Mouse (Mus musculus): Measurements from ENCODE around the gene B4galt5.

Gene B4galt5

DNA sequence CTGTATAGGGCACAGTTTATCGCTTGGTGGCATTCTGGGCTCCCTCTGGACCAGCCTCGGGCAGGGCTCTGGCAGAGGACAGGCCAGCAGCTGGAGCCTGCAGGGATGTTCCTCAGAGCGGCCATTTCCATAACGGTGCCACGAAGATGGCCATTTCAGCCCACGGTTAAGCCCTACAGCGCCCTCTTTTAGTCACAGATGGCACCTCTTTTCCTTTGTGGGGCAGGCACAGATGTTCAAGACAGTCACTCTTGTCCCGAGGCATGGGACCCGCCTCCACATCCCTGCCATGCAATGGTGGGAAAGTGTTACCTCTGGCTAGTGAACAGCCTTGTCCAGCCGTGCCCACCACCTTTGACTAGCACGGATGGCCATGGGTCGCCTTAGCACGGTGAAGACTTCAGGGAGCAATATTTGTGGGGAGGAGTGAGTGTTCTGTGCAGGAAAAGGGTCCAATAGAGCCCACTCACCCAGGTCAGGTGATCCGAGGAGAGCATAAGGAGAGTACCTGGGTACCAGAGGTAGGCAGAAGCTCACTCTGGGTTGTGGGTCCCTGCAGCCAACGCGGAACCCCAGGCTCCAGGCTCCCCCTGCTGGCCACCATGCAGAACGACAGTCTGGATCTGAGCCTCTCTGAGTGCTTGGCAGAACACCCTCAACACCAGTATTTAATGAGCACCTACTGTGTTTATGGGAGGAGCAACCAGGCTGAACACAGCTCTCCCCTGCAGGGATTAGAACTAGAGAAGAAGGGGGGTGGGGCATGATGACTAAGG, 70.0 kb downstream of the B4galt5 start:
- peak; percentile 29 to 63 for DNase-seq (ENCODE audit: low spot score in 2 of 2)

DNA sequence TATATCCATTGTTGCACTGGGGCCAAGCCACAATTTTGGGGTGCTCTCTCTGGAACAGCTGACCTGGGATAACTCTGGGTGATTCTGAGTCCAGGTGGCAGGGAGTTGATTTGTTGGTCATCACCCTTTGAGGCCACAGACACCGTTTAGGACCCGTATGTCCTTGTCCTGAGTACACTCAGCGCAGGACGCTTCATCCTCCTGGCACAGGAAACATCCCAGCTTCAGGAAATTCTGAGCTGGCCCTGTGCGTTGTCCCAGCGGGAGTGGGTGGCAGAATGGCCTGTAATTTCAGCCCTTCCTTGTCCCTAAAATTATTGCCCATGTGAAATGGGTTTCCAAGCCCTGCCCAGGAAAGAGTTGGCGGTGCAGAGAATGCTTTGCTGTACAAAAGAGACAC, 71.0 kb downstream of the B4galt5 start:
- DNase-seq (ENCODE audit: low spot score in 2 of 2), result no peak

- no peak for DNase-seq (ENCODE audit: low spot score in 2 of 2)
Observed at GRCm38 (mm10) chr2:167277026-167277425, 72.0 kb downstream of the B4galt5 start.

- DNase-seq (ENCODE audit: low spot score in 2 of 2), result no peak
Observed at GRCm38 (mm10) chr2:167275856-167276255, 73.1 kb downstream of the B4galt5 start.

GRCm38 (mm10) chr2:167274713-167275465, 74.1 kb downstream of the B4galt5 start:
- DNase-seq (ENCODE audit: low spot score in 2 of 2), result no peak

DNA sequence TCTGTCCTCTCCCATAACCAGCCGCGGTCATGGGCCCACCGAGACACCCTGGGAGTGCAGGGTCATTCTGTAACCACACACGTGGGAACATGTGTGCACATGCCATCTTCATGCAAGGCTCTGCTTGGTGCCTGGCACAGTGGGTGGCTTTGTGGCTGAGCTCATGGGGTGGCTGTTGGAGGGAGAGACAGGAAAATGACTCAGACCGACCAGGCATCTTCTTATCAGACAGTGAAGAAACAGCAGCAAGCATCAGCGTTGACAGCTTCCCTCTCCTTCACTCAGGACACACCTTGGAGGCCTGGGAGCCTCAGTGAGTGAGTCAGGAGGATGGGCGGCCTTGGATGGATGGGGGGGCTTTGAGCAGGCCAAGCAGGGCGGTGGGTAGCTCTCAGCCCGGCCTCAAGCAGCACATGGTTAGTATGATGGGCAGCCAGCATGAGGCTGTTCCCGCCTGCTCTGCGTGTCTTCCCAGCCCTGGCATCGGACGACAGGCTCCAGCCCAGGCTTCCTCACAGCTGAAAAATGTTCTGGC, 75.7 kb downstream of the B4galt5 start:
- DNase-seq (ENCODE audit: low spot score in 2 of 2), result no peak

DNA sequence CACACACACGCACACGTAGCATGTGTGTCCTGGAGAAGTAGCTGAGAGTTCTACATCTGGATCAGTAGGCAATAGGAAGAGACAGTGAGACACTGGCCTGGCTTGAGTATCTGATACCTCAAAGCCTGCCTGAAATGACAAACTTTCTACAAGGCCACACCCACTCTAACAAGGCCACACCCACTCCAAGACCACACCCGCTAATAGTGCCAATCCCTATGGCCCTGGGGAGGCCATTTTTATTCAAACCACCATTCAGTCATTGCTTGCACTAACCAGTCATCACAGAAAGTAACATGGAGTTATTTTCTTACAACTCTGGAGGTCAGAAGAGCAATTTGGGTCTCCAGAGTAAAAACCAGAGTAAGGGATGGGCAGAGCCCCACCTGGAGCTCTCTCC, 76.3 kb downstream of the B4galt5 start:
- DNase-seq (ENCODE audit: low spot score in 2 of 2), result no peak

DNA sequence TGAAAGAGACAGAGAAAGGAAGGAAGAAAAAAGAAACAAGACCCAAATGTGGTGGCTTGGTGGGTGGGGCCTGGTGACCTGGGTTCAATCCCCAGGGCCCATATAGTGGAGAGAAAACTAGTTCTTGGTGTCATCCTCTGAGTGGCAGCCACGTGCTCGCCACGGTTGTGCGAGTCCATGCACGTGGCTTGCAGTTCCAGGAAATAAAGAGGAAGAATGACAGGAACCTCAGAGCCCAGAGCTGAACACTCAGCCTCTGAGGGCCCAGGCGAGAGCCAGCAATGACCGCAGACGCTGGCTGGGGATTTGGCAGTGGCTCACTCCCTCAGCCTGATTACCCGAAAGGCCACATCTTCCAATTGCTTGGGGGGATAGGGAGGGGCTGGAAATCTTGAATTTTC, 77.9 kb downstream of the B4galt5 start:
- DNase-seq (ENCODE audit: low spot score in 2 of 2), result no peak

DNA sequence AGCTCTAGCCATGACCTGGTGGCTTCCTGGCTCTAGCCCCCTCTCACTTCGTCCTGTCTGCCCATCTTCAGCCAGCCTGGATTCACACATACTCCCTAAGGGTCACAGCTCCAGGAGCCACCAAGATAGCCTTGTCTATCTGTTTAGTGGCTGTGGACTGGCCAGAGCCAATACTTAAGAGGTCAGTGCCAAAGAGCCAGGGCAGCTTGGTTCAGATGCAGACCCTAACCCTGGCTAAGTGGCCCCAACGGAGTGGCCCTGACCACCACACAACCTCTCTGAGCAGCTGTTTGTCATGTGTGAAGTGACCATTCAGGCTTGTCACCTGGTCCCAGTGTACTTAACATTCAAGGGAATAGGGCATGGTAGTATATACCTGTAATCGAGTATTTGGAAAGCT, 78.5 kb downstream of the B4galt5 start:
- no peak for DNase-seq (ENCODE audit: low spot score in 2 of 2)

DNA sequence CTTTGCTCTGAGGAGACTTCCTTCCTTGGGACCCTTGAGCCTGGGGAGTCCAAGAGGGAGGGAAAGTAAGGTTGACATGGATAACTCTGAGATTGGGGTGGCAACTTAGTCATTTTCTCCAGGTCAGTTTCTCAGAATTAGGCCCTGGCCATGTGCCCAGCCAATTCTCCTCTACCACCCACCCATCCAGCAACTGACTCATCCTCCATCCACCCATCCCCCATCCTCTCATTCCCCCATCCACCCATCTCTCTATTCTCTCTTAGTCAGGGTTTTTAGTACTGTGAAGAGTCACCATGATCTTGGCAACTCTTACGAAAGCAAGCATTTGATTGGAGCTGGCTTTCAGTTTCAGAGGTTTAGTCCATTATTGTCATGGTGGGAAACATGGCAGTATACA, 80.3 kb downstream of the B4galt5 start:
- DNase-seq (ENCODE audit: low spot score in 2 of 2), result no peak

DNA sequence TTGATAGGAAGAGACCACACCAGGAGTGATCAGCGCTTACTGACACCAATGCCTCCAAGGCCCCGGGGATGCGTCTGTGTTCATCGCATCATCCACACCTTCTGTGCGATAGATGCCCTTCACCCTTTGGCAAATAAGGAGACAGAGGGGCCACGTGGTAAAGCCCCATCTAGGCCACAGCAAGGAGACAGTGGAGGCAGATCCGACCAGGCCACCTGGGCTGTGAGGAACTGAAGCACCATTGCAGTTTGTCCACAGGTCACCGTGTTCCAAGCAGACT, 80.6 kb downstream of the B4galt5 start:
- no peak for DNase-seq (ENCODE audit: low spot score in 2 of 2)

DNA sequence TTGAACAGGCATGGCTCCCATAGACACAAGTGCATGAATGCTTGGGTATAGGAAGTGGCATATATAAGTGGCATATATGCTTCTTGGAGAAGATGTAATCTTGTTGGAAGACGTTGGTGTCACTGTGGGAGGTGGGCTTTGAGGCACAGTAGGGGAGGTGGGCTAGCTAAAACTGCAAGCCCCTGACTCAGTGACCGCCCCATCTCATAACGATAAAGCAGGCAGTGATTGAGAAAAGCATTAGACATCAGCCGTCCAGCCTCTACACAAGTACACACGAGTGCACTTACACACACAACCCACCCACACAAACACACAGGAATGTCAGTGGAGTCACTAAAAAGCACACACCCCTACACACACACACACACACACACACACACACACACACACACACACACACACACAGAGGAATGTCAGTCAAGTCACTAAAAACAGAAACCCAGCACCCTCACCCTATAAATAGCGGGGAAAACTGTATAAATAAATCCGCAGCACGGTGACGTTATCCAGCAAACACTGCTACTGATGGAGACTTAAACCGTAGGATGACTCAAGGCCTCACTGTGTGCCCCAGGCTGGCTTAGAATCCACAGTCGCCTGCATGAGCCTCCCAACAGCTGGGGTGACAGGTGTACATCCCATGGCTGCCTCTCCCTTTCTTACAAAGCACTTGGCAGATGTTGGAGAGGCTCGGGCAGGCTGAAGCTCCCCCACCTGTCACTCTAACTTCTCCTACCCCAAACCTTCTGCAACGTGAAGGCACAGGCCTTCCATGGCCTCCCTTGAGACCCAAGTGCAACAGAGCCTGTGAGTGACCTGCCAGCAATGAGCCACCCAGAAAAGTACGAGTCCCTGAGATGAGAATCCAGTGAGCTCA, 81.2 kb downstream of the B4galt5 start:
- peak; percentile 31 to 35 for DNase-seq (ENCODE audit: low spot score in 2 of 2)

DNA sequence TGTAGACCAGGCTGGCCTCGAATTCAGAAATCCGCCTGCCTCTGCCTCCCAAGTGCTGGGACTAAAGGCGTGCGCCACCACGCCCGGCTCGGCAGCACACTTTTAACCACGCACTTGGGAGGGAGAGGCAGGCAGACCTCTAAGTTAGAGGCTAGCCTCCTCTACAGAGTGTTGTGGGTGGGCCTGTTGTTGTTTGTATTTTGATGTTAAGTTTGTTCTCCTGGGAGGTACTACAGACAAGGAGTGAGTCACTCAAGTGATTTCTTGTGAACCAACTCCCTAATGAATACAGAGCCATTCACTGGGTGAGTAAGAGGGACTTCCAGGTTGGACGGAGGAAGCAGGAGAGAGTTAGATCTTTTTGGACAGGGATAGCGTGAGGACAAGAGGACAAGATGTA, 82.8 kb downstream of the B4galt5 start:
- no peak for DNase-seq (ENCODE audit: low spot score in 2 of 2)

- no peak for DNase-seq (ENCODE audit: low spot score in 2 of 2)
Observed at GRCm38 (mm10) chr2:167265806-167266205, 83.2 kb downstream of the B4galt5 start.

DNA sequence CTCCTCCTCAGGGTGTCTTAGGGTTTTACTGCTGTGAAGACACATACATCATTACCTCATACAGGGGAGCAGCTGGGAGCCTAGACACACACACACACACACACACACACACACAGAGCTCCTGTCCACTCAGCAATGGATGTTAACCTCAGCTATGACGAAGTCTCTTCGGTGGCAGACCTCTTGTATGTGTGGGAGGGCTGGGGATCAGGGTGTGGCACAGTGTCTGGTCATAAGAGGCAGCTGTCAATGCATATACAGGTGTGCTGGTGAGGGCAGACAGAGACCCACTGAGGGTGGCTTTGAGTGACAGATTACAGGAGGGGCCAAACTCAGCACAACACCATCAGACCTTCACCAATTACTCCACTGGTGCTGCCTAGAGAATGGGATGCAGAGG, 84.0 kb downstream of the B4galt5 start:
- DNase-seq (ENCODE audit: low spot score in 2 of 2), result no peak

DNA sequence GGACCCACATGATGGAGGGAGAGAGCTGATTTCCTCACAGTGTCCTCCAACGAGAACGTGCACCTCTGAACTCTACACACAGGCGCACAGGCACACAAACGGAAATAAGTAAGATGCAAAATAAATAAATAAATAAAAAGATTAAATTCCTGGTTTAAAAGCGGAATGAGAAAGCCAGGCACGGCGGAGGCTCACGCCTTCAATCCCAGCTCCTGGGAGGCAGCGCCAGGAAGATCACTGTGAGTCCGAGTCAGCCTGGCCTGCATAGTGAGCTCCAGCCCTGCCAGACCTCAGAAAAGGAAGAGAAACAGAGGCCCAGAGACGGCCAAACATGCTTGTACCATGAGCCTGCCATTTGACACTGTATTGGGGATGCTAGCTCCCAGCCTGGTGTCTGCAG, 85.1 kb downstream of the B4galt5 start:
- DNase-seq (ENCODE audit: low spot score in 2 of 2), result no peak

DNA sequence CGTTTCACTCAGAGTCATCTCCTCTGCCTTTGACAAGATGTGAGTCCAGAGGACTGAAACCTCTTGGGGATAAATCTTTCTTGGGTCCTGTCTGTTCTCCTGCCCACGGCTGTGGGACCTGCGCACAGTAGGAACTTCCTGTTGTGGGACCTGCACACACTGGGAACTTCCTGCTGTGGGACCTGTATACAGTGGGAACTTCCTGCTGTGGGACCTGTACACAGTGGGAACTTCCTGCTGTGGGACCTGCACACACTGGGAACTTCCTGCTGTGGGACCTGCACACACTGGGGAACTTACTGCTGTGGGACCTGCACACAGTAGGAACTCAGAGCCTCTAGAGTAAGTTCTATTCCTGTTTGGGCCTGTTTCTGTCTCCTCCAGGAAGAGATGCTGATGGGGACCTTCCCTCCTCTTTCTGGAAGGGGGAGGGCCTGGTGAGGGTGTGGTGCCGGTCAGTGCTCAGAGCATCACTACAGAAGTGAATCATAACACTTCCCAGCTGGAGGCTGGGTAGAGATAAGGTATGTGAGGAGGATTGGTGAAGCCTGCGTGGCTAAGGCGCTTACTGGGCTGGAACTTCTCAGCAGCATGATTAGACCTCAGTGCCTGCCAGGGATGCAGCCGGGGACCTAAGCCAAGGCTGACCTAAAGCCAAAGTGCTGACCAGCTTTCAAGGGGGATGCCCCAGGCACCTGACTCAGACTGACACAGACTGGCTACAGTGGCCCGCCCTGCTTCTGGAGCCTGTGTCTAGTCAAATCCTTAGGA, 85.8 kb downstream of the B4galt5 start:
- DNase-seq (ENCODE audit: low spot score in 2 of 2), result no peak

GRCm38 (mm10) chr2:167262433-167262832, 86.5 kb downstream of the B4galt5 start:
- DNase-seq (ENCODE audit: low spot score in 2 of 2), result no peak

DNA sequence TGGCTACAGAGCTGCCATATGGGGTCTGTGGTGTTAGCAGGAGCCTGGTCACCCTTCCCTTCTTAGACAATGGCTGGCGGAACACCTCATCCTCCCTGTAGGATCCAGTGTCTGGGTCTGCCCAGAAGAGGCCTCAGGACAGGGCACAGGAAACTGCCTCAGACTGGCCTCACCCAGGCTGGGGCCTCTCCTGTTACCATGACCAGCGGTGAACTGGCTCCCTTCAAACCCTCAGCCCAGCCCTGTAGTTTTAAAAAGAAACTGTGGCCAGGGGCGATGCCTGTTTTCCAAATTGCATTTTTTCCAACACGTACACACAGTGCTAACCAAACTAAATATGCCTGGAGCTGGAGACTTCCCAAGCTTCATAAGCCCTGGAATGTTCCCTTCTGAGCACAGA, 87.9 kb downstream of the B4galt5 start:
- DNase-seq (ENCODE audit: low spot score in 2 of 2), result no peak

DNA sequence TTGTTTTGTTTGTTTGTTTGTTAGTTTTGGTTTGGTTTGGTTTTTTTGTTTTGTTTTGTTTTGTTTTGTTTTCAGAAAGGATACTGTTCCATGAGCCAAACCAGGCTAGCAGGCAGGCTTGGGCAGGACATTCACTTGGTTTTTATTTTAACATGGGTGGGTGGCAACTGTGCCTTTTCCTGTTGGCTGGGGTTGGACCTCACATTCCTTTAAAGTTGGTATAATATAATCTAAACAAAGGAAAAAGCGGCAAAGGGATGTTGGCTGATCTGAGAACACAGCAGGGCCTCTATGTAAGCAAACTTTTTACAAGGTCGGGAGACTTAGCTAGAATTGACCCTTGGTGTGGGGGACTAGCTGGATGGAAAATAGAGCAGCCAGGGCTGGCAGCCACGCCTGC, 91.2 kb downstream of the B4galt5 start:
- no peak for DNase-seq (ENCODE audit: low spot score in 2 of 2)

GRCm38 (mm10) chr2:167254808-167255207, 94.2 kb downstream of the B4galt5 start:
- DNase-seq (ENCODE audit: low spot score in 2 of 2), result no peak

GRCm38 (mm10) chr2:167254185-167254584, 94.8 kb downstream of the B4galt5 start:
- DNase-seq (ENCODE audit: low spot score in 2 of 2), result no peak

Data from right cerebral cortex, adult 2 months (tissue).